Mouse (Mus musculus) stomach, postnatal 0 days (tissue): ENCODE results near the gene Fam129c.

Experiments used
- CTCF ChIP-seq: IDR thresholded peaks from 2 replicates; pipeline ENCODE4 v1.5.1; 2016; ENCODE audit warnings: antibody characterized with exemption, low read depth, mild to moderate bottlenecking, moderate library complexity
- EP300 ChIP-seq: optimal IDR thresholded peaks from 2 replicates; pipeline ENCODE3; 2016; ENCODE audit warnings: antibody characterized with exemption

- TF ChIP-seq CTCF (no peak), EP300 (no peak)
Observed at GRCm38 (mm10) chr8:71628396-71629095, 31.1 kb downstream of the Fam129c start.
